Mouse (Mus musculus) urinary bladder, postnatal 25 days (tissue): ENCODE data around the gene St6galnac3.
"Not testable (repeated sequence)": the region's sequence is repeated elsewhere in the genome, so short reads cannot be mapped to it uniquely, and the experiment has no call there.

Experiments used
- DNase-seq: peaks from one replicate; pipeline ENCODE4 v3.0.0; 2022; ENCODE audit warnings: low spot score

Gene St6galnac3

DNA sequence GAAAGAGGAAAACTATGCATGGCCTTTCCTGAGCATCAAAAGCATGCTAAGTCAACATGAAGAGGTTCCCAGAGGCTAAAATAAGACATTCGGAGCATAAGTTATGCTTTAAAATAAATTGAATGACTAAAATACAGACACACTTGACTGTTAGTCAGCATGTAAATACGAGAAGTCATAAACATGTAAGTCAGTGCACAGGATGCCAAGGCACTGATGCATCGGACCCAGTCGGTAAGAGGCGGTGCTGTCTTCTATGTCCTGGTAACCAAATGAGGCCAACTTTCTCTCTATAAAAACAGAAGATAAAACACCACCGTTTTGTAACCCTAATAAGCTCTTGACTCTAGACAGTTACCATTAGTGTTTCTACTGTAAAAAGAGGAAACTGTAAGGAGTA lies 317.3 kb downstream of the St6galnac3 start:
- DNase-seq = no peak

DNA sequence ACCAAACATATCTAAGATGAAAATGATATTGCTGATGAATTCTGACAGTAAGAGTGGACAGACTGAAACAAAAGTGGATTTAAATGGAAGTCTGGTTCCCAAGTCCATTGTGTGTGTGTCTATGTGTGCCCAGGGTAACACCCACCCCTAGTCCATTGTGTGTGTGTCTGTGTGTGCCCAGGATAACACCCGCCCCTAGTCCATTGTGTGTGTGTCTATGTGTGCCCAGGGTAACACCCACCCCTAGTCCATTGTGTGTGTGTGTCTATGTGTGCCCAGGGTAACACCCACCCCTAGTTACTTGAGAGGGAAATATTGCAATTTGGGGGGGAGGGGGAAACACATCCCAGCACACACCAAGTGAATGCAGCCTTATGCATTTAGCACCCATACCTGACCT lies 318.1 kb downstream of the St6galnac3 start:
- DNase-seq = no peak

DNA sequence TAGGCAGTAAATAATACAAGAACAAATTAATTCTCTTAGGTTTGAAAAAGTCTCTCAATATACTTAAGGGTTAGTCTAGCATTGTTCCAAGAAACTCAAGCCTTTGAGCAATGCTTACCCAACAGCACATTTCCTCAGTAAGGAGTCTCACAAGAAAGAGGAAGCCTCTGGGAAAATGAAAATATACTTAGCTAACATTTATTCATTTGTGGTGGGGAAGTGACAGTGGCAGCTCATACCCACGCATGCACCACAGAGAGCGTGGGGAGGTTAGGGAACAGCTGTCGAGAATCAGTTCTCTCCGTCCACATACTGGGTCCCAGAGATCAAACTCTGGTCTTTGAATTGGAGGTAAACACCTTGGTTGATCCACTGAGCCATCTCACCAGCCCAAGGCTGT lies 318.8 kb downstream of the St6galnac3 start:
- DNase-seq = no peak

DNA sequence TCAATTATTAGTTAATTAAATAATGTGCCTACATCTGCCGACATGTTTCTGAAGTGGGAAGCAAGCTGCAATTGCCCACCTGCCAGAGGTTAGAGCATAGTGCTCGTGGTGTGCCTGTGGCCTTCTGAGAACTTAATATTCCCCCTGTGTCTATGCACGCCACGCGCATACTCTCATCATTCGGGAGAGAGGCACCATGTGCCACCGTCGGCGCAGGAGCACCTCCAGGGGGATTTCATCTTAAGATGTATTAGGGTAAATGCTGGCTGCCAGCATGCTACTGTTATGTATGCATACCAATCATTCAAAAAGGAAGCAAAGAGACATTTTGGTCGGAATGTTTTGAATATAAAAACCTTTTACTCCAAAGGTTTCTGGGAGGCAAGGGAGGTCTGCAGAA lies 319.3 kb downstream of the St6galnac3 start:
- DNase-seq = no peak

DNA sequence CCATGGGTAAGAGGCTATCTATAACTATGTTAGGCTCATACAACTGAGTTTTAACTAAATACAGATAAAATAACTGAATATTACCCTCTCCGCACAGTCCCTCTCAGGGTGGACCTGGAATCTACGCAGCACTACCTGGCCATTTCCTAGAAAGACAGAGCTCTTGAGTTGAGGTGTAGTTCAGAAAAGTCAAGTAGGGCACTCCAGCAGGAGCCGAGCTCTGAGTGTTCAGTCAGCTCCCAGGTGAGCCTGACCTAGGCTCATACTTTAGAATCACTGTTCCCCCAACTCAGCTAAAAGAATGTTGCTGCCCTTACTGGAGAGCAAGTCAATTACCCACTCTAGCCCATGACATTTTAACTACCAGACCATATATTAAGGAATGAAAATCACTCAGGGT lies 324.7 kb downstream of the St6galnac3 start:
- DNase-seq = no peak

DNA sequence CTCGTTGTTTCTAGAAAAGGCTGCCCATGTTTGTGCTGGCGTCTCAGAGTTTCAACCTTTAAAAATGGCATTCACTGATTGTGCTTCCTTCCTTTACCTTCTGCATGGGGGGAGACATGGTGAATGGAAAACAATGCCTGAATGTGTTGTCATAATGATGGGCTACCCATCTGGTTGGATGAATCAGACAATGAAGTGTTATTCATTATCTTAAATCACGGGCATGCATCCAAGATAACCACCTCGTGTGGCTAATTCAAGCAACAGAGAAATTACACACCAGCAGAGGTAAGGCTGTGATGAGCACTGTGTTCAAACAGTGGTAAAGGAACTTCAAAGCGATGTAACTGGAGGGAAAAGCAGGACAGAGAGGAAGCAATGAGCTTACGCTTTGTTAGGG lies 325.4 kb downstream of the St6galnac3 start:
- DNase-seq = no peak

DNA sequence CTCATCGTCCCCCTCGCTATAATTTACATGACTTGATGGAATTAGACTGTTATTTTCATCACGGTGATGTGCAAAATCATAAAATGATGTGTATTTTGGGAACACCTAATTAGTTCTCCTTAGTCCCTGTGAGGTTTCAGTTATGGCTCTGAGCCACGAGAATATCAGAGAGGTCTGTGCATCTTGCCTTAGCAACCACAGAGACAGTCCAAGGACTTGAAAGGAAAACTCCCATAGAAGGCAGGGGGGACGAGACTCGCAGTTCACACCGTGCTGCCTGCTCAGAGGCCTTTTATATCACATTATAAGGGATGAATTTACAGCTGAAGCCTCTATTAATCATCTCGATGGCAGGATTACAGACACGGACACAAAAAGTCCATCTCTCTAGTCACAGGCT lies 327.2 kb downstream of the St6galnac3 start:
- DNase-seq = no peak

DNA sequence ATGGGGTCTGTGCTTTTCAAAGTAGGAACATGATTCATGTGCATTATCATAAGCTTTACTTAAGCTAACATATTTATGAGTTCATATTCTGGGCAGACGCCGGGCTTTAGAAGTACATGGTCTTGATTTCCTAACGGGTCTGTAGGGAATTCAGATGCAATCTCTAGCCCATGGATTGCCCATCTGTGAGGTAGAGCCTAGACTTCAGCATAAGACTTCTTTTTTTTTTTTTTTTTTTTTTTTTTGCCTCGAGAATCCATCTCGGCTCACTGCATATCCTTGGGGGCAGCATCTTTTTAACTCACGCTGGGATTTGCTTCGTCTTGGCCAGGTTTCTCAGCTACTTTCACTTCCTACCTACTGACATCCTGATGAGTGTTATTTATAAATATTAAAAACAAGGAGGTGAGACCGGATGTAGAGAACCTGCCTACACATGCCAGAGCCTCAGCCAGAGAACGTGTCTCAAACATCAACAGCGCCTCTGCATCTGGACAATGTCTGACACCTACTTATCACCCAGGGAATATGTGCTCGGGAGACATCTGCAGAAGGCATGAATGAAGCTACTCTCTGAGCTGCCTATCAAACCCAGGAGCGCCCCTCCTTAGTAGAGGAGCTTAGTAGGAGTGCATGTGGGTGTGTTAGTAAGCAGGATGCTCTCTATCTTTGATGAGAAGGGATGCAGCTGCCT lies 328.5 kb downstream of the St6galnac3 start:
- DNase-seq = no peak

DNA sequence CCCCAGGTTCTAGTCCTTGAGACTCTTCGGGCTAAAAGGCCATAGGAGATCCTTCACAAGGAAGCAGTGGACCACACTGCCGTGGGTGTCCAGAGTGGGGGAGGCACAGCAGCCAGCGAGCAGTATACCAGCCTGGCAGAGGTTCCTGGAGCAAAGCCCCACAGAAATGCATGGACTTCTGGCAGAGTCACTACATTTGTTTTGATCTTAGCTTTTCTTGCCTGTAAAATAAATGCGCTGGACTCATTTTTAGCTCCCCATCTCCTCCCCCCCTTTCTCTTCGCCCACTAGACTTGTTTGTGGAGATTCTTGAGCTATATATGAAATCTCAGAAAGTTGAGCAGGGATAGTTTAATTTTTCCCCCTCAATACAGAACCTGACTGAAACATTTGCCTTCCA lies 329.6 kb downstream of the St6galnac3 start:
- no peak for DNase-seq

DNA sequence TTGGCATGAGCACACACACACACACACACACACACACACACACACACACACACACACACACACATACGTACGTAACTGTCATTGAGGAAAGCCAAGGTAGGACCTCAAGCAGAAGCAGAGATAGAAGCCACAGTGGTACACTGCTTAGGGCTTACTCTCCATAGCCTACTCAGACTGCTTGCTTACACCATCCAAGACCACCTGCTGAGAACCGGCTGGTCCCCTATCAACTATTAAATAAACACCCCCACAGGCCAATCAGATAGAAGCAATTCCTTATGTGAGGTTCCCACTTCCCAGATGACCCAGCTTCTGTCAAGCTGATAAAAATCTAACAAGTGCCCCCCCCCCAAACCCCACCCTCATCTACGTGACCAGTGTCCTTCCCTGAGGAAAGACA lies 330.2 kb downstream of the St6galnac3 start:
- no peak for DNase-seq

DNA sequence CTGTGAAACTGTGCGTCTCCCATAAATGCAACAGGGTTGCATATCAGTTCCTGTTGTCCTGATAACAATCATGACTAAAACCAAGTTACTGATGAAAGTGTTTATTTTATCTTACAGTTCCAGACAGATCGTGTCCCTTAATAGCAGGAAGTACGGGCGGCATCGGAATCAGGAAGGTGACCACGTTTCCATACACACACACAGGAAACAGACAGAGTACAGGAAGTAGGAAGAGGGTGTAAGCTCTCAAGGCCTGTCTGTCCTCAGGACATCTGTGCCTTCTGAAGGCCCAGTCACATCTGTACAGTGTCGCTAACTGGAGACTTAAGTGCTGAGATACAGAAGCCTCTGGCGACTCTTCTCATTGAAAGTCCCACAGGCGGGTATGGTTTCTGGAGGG lies 330.8 kb downstream of the St6galnac3 start:
- no peak for DNase-seq

DNA sequence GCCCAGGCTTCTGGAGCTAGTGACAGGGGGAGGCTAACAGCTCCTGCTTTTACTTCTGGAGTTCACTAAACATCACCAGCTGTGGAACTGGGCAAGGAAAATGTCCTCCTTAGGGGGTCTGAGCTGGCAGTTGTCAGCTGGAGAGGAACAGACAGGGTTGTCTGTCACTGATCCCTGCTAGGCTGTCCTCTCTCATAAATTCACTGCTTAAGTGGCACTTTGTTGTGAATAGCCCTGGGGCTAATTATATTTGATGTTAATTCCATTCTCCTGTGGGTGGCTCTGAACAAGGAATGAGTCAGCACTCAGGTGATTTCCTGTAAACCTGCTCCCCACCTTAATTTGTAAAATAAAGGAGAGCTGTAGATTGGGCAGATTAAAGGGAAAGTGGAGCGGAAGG lies 333.5 kb downstream of the St6galnac3 start:
- not testable (repeated sequence) for DNase-seq

DNA sequence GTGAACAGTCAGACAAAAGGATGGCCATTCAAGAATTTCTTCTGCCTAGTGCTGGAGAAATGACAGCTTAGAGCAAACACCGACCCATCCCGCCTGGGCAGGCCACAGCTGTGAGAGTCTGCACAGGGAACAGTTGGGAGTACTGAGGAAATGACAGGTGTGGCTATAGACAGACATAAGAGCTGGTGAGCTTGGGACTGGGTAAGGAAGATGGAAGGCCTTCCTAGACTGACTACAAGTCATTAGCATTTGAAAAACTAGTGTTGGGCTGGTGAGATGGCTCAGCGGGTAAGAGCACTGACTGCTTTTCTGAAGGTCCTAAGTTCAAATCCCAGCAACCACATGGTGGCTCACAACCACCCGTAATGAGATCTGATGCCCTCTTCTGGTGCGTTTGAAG lies 340.3 kb downstream of the St6galnac3 start:
- not testable (repeated sequence) for DNase-seq

DNA sequence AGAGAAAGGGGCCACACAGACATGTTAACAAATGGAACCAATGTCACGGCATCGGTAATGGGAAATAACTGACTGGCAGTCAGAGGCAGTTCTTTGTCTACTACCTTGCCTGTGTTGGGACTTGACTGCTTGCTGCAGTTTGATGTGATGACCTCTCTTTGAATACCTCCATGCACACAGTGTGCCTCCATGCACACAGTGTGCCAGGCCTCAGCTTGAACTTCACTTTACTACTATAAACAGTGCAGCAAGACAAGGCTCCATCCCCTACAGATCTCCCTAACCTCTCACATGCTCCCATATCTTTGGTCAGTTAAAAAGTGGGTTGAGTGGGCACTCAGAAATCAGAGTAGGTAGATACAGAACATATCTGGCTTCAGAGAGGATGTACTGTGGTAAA lies 341.3 kb downstream of the St6galnac3 start:
- no peak for DNase-seq

DNA sequence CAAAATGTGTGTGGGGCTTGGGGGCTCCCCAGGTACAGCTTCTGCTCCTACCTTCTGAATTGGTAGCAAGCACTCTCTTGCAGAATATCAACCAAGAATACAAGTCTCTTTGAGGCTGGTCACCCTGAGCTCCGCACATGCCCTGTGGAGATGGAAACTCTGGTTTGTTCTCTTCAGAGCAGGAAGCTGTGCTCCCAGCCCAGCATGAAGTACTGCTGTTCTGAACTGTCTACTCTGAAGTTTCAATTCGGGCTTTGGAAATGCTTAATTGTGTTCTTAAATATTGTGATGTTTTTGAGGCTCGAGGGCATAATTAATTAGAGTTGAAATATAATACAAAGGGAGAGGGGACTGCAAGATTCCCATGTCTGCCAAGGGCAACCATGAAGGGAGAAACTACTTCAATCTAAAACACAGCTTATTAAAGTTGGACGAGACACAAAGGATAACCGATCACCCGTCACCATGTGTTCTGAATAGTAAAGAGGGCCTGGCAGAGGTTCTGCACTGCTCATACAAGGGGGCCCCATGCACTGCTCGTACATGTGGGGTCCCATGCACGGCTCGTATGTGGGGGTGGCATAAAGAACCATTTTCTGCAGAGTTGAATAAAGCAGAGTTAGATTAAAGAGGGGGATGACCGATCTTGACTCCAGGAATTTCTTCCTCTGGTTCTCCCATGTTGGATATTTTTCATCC lies 359.8 kb downstream of the St6galnac3 start:
- DNase-seq = no peak

DNA sequence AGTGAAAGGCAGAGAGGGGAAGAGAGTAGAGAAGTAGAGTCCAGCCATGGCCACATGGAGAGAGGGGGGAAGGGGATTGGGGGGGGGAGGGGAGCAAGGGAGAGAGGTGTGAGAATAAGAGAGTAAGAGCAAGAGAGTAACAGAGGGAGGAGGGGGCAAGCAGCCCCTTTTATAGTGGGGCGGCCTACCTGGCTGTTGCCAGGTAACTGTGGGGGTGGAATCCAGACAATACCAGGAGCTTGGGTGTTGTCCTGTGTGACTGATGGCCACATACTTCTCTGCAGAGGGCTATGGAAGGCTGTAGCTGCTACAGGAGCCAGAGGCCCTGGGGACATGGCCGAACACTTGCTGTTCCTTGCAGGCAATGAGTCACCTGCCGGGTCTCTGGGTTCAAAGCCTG lies 360.6 kb downstream of the St6galnac3 start:
- DNase-seq = no peak

DNA sequence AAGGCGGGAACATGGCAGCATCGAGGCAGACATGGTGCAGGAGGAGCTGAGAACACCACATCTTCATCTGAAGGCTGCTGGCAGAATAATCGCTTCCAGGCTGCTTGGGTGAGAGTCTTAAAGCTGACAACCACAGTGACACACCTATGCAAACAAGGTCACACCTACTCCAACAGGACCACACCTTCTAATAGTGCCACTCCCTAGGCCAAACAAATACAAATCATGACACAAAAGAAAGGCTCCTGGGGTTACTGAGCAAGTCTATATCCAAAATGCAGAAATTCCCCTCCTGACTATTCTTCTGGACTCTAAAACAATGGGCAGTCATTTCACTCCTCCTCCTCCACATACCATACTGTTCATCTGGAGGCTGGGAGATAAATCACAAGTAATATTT lies 365.0 kb downstream of the St6galnac3 start:
- DNase-seq = no peak

DNA sequence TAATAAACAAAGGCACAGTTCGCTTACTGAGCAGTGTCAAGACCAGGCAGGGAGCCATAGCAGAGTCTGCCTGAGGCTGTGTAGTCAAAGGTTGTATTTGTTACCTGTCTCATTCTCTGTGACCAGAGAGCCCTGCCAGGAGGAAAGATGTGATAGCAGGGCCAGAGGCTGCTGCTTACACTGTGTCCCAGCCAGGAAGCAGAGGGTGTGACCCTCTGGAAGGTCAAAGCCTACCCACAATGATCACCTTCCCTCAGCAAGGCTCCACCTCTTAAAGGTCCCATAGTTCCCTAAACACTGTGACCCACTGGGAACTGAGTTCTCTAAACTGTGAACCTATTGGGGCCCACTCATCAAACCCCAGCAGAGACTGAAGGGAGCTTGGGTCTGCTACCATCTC lies 368.9 kb downstream of the St6galnac3 start:
- no peak for DNase-seq

DNA sequence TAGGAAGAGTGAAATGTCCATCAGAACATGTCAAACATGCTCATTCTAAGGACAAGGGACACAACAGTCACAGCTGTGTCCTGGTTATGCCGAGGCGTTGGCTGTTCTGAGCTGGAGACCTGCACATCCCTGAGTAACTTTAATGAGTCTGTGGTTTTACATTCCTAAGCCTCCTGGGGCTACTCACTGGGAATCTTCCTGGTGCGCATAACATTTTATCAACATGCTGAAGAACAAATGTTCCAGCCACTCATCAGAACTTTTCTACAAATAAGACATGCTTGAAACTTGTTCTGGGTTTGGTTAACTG lies 370.0 kb downstream of the St6galnac3 start:
- no peak for DNase-seq

DNA sequence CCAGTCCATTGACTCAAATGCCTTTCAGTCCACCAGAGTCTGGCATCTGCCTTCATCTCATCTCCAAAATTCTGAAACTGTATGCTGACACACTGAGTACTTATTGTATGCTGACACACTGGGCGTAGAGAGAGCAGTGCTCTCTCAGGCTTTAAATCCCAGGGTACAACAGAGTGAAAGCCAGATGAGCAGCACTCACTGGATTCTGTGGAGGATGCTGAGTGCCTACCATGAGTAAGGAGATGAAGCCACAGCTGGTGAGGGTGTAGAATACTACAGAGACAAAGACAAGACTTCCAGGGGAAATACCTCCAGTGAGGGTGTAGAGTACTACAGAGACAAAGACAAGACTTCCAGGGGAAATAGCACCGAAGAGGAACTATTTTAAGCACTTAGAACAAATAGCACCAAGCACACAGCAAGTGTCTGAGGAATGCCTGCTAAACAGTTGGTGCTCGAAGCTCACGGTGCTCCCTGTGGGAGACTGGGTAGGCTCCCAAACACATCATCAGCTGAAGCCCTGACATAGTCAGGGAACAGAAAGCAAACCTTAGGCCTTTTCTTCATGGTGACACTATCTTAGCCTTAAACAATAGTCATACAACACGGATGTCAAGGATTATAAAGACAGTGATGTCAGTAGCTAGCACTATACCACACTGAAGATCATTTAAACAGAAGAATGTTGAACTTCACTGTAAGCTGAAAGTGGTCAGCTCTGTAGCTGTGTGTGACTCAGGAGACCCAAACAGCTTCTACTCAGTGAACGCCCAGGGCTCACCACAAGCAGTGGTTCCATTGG lies 370.6 kb downstream of the St6galnac3 start:
- DNase-seq = no peak

DNA sequence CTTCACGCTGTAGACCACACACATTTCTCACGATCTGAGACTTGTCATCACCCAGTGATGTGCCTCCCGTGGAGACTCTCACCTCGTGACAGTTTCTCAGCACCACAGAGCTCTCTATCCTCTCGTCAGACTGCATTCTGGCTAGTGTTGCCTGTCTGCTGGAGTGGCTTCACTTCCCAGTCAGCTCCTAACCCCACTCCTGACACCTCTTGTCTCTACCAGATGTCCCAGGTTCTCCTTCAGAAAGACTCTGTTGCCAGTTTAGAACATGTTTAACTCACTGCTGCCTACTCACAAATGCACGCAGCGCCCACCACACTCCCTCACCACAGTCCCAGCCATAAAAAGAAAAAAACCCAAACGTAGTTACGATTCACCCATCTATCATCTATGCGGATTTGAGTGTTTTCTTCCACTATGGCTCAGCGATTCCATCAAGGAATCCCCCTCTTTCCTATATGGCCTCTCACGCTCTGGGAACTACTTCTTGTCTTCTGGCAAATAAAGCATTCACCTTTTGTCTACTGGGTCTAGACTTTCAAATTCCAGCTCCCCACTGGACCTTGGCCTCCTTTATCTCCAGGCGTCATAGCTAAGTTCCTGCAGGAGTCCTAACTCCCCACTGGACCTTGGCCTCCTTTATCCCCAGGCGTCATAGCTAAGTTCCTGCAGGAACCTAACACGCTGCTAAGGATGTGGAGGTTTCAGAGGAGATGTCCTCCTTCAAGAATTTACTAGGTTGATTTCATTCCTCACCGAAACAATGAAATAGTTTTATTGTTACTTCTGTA lies 371.5 kb downstream of the St6galnac3 start:
- DNase-seq = no peak

DNA sequence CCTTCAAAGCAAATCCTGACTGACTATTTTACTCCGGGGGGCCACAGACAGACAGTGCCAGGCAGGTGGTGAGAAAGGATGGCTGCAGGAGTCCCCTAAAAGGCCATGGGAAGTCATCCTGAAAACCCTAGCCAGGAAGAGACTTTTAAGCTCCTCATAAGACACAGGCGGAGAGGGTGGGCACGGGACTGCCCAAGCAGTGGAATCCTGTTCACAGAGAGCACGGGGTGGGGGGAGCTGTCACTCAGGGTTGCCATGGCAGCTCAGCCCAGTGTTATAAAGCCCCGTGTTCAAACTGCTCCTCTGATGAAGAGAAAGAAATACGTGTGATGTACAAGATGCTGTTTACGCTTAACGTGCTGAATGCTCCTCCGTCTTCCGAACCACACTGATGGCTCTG lies 375.0 kb downstream of the St6galnac3 start:
- no peak for DNase-seq
